Mouse (Mus musculus): ENCODE data around the gene Ints5.
A peak's percentile ranks its signal among the peaks of the same experiment; 100 is the strongest.
"Not testable (repeated sequence)": the region's sequence is repeated elsewhere in the genome, so short reads cannot be mapped to it uniquely, and the experiment has no call there.

Ints5 gene

GRCm38 (mm10) chr19:8887585-8888463 lies 5.0 kb upstream of the Ints5 start:
- DNase-seq (ENCODE audit: low spot score) = peak; percentile 34

- DNase-seq (ENCODE audit: low spot score) = peak; percentile 99
Measured at GRCm38 (mm10) chr19:8888511-8889385, 4.1 kb upstream of the Ints5 start, which contains the start of the genes 1810009A15Rik and Gm49416. Gene 1810009A15Rik, plus strand, starts transcription at chr19:8888853. Gene Gm49416, plus strand, starts transcription at chr19:8888926.

GRCm38 (mm10) chr19:8895397-8895960 lies 2.7 kb downstream of the Ints5 start:
- no peak for DNase-seq (ENCODE audit: low spot score)

GRCm38 (mm10) chr19:8896231-8896630 lies 3.4 kb downstream of the Ints5 start:
- not testable (repeated sequence) for DNase-seq (ENCODE audit: low spot score)

GRCm38 (mm10) chr19:8897211-8897864 lies 4.5 kb downstream of the Ints5 start:
- not testable (repeated sequence) for DNase-seq (ENCODE audit: low spot score)

GRCm38 (mm10) chr19:8897865-8898495 lies 5.2 kb downstream of the Ints5 start, which contains the start of gene Ganab:
Gene Ganab, plus strand, starts transcription at chr19:8898071.
- peak; percentile 99 for DNase-seq (ENCODE audit: low spot score)

- DNase-seq (ENCODE audit: low spot score) = no peak
Measured at GRCm38 (mm10) chr19:8898576-8898975, 5.8 kb downstream of the Ints5 start.

- no peak for DNase-seq (ENCODE audit: low spot score)
Measured at GRCm38 (mm10) chr19:8899079-8899478, 6.3 kb downstream of the Ints5 start.

GRCm38 (mm10) chr19:8903412-8903811 lies 10.6 kb downstream of the Ints5 start:
- DNase-seq (ENCODE audit: low spot score) = no peak

- no peak for DNase-seq (ENCODE audit: low spot score)
Measured at GRCm38 (mm10) chr19:8908531-8908930, 15.7 kb downstream of the Ints5 start.

GRCm38 (mm10) chr19:8911810-8912209 lies 19.0 kb downstream of the Ints5 start:
- no peak for DNase-seq (ENCODE audit: low spot score)

- DNase-seq (ENCODE audit: low spot score) = no peak
Measured at GRCm38 (mm10) chr19:8914212-8914611, 21.4 kb downstream of the Ints5 start.

GRCm38 (mm10) chr19:8919000-8919399 lies 26.2 kb downstream of the Ints5 start:
- no peak for DNase-seq (ENCODE audit: low spot score)

- no peak for DNase-seq (ENCODE audit: low spot score)
Measured at GRCm38 (mm10) chr19:8919684-8920072, 26.9 kb downstream of the Ints5 start.

- peak; percentile 98 for DNase-seq (ENCODE audit: low spot score)
Measured at GRCm38 (mm10) chr19:8920073-8920736, 27.4 kb downstream of the Ints5 start, which contains the start of gene B3gat3. Gene B3gat3, plus strand, starts transcription at chr19:8920374.

- peak; percentile 82 for DNase-seq (ENCODE audit: low spot score)
Measured at GRCm38 (mm10) chr19:8920836-8921291, 28.1 kb downstream of the Ints5 start.

- DNase-seq (ENCODE audit: low spot score) = no peak
Measured at GRCm38 (mm10) chr19:8921741-8922140, 28.9 kb downstream of the Ints5 start.

GRCm38 (mm10) chr19:8926766-8927165 lies 34.0 kb downstream of the Ints5 start:
- DNase-seq (ENCODE audit: low spot score) = no peak

GRCm38 (mm10) chr19:8927891-8928525 lies 35.2 kb downstream of the Ints5 start:
- DNase-seq (ENCODE audit: low spot score) = no peak

- no peak for DNase-seq (ENCODE audit: low spot score)
Measured at GRCm38 (mm10) chr19:8928689-8929223, 36.0 kb downstream of the Ints5 start.
